16 mouse cellular contexts compared by ENCODE assay signal in genomic region chr9:49536593-49536992, GRCm38 (mm10). TPM values are rescaled to one million over a fixed set of nuclear protein-coding genes. Genes with fewer than 3 reads are reported as not detected.
DNase-seq lines count a peak whose midpoint lies in the region; ATAC-seq lines count a peak whose summit lies in the region.
"Had no signal": no experiment of that assay in that cellular context is flagged by ENCODE, and none has a peak within 500 bp of the region (broad histone marks: within the 10 kb centered on the region; RNA-seq: fewer than 3 reads in every experiment).

No protein-coding gene starts in this region.

- no peaks in the 10 kb centered on the region for H3K27me3 ChIP-seq in heart, embryonic 12.5 days (replicated peaks)
- no peaks in the 10 kb centered on the region for H3K27me3 ChIP-seq in limb, embryonic 12.5 days
- H3K27me3 ChIP-seq in limb, embryonic 10.5 days (ENCODE audit: low read depth, poor library complexity, severe bottlenecking), result no peaks in the 10 kb centered on the region
- no peaks in the 10 kb centered on the region for H3K27me3 ChIP-seq in neural tube, embryonic 13.5 days
- H3K27me3 ChIP-seq: embryonic facial prominence, embryonic 12.5 days; forebrain, embryonic 13.5 days; hindbrain, embryonic 15.5 days had no signal

- H3K36me3 ChIP-seq in heart, embryonic 12.5 days, result peaks cover 6% of the 10 kb centered on the region; the same call in 1 of the 2 replicates
- H3K36me3 ChIP-seq in limb, embryonic 12.5 days, result peaks cover 3% of the 10 kb centered on the region; the same call in 1 of the 2 replicates
- no peaks in the 10 kb centered on the region for H3K36me3 ChIP-seq in limb, embryonic 10.5 days
- H3K36me3 ChIP-seq in neural tube, embryonic 13.5 days, result peaks cover 58% of the 10 kb centered on the region
- H3K36me3 ChIP-seq: embryonic facial prominence, embryonic 12.5 days had no signal

- no peak overlapping the region for H3K9ac ChIP-seq in heart, embryonic 12.5 days
- no peak overlapping the region for H3K9ac ChIP-seq in limb, embryonic 12.5 days (replicated peaks)
- H3K9ac ChIP-seq in neural tube, embryonic 13.5 days, result no peak overlapping the region
- H3K9ac ChIP-seq: embryonic facial prominence, embryonic 12.5 days; forebrain, embryonic 13.5 days; forebrain, postnatal 0 days; hindbrain, embryonic 15.5 days had no signal

- no peaks in the 10 kb centered on the region for H3K9me3 ChIP-seq in heart, embryonic 12.5 days (replicated peaks)
- no peaks in the 10 kb centered on the region for H3K9me3 ChIP-seq in limb, embryonic 12.5 days
- H3K9me3 ChIP-seq in limb, embryonic 10.5 days (replicated peaks), result no peaks in the 10 kb centered on the region
- no peaks in the 10 kb centered on the region for H3K9me3 ChIP-seq in neural tube, embryonic 13.5 days
- H3K9me3 ChIP-seq: embryonic facial prominence, embryonic 12.5 days; forebrain, embryonic 13.5 days; hindbrain, embryonic 15.5 days had no signal

- H3K4me2 ChIP-seq in heart, embryonic 12.5 days, result no peak overlapping the region
- H3K4me2 ChIP-seq in limb, embryonic 12.5 days, result no peak overlapping the region
- H3K4me2 ChIP-seq in neural tube, embryonic 13.5 days, result no peak overlapping the region
- H3K4me2 ChIP-seq: embryonic facial prominence, embryonic 12.5 days; forebrain, embryonic 13.5 days; hindbrain, embryonic 15.5 days had no signal

- WGBS in heart, embryonic 12.5 days, result 74% methylated on average over 6 of the region's 6 CpGs
- WGBS in limb, embryonic 12.5 days, result 51% methylated on average over 6 of the region's 6 CpGs
- 78% methylated on average over 6 of the region's 6 CpGs for WGBS in limb, embryonic 10.5 days
- 77% methylated on average over 6 of the region's 6 CpGs for WGBS in neural tube, embryonic 13.5 days

- H3K4me3 ChIP-seq in heart, embryonic 12.5 days, result no peak overlapping the region
- H3K4me3 ChIP-seq in limb, embryonic 12.5 days (replicated peaks), result no peak overlapping the region
- H3K4me3 ChIP-seq in limb, embryonic 10.5 days, result no peak overlapping the region
- H3K4me3 ChIP-seq in neural tube, embryonic 13.5 days, result no peak overlapping the region
- H3K4me3 ChIP-seq: embryonic facial prominence, embryonic 12.5 days; forebrain, embryonic 13.5 days; hindbrain, embryonic 15.5 days had no signal

- no peak overlapping the region for H3K27ac ChIP-seq in heart, embryonic 12.5 days (ENCODE audit: poor library complexity, severe bottlenecking)
- H3K27ac ChIP-seq in limb, embryonic 12.5 days, result peak overlapping the region; percentile 67; the same call in 1 of the 2 replicates
- H3K27ac ChIP-seq in limb, embryonic 10.5 days, result no peak overlapping the region
- 0 out of 2 replicates have a peak overlapping the region, but pooled peaks have one; percentile 15 for H3K27ac ChIP-seq in neural tube, embryonic 13.5 days (replicated peaks)
- H3K27ac ChIP-seq: embryonic facial prominence, embryonic 12.5 days; hindbrain, embryonic 15.5 days had no signal

- ATAC-seq in heart, embryonic 12.5 days (ENCODE audit: insufficient number of reproducible peaks, low FRiP score), result no peak
- no peak for ATAC-seq in limb, embryonic 12.5 days (ENCODE audit: insufficient number of reproducible peaks, insufficient read depth, low FRiP score, low TSS enrichment, low read depth)
- no peak for ATAC-seq in neural tube, embryonic 13.5 days (ENCODE audit: low read depth)
- no peak for ATAC-seq in CD4-positive, CD25-positive, alpha-beta regulatory T cell, adult 4 months
- ATAC-seq: forebrain, embryonic 13.5 days had no signal

- DNase-seq in heart, adult 18-20 months, result peak; percentile 8 to 18
- DNase-seq in limb, embryonic 10.5 days (ENCODE audit: low spot score), result no peak
- DNase-seq in neural tube, embryonic 10.5 days (ENCODE audit: extremely low spot score, low spot score), result no peak
- DNase-seq: adrenal gland, adult 8-10 months; cerebellum, adult 11 months; cerebellum, adult 8-10 months; cerebellum, postnatal 14 days; forebrain, postnatal 0 days; gastrocnemius, postnatal 14 days had no signal

- peaks cover 20% of the 10 kb centered on the region for H3K4me1 ChIP-seq in heart, embryonic 12.5 days (replicated peaks)
- H3K4me1 ChIP-seq in limb, embryonic 12.5 days (replicated peaks), result peaks cover 36% of the 10 kb centered on the region
- peaks cover 36% of the 10 kb centered on the region for H3K4me1 ChIP-seq in limb, embryonic 10.5 days
- peaks cover 40% of the 10 kb centered on the region for H3K4me1 ChIP-seq in neural tube, embryonic 13.5 days (replicated peaks)

RNA-seq across cellular contexts. Expression of gene Ttc12, which starts 50.6 kb away (rescaled TPM):
- total RNA-seq in heart, adult 18-20 months (2021), result 1 to 10 TPM; 8.0 to 9.2 TPM
- polyA plus RNA-seq in heart, embryonic 12.5 days (2016; fragmentation: Nextera tagmentation; extraction: Ambion mirVana), result 1.7 TPM in 2 replicates
- 1.3 and 1.8 TPM in 2 replicates for polyA plus RNA-seq in limb, embryonic 12.5 days (2016; fragmentation: Nextera tagmentation; extraction: Ambion mirVana)
- polyA plus RNA-seq in limb, embryonic 10.5 days (2016; fragmentation: Nextera tagmentation; extraction: Ambion mirVana), result 1.2 and 1.7 TPM in 2 replicates
- polyA plus RNA-seq in neural tube, embryonic 13.5 days (2015; fragmentation: Nextera tagmentation; extraction: Ambion mirVana), result 1.5 and 2.1 TPM in 2 replicates
- polyA plus RNA-seq in CD4-positive, CD25-positive, alpha-beta regulatory T cell, adult 4 months (2017; shearing (Covaris generic)), result not detected

Comparison
In these comparisons a context has a peak if more than half of its experiments do, and no peak if none do; other contexts are left out.
1. H3K27ac ChIP-seq: peak in limb, embryonic 12.5 days (single experiment) and neural tube, embryonic 13.5 days (single experiment); none in heart, embryonic 12.5 days (single experiment) and limb, embryonic 10.5 days (single experiment).
2. DNase-seq: peak in heart, adult 18-20 months (2 of 2); none in limb, embryonic 10.5 days (single experiment) and neural tube, embryonic 10.5 days (single experiment).